Mouse (Mus musculus) lung, adult 2 months (tissue): ENCODE data around the gene Scn8a.

Source experiments
- CTCF ChIP-seq: fragments of 200-500 bp; IDR thresholded peaks from 2 replicates; pipeline ENCODE4 v1.5.1; 2011; ENCODE audit warnings: mild to moderate bottlenecking, low read length, control low read depth; ENCODE audit not compliant: insufficient read depth
- POLR2A ChIP-seq: fragments of 200-500 bp; IDR thresholded peaks from 2 replicates; pipeline ENCODE4 v1.6.1; 2011; ENCODE audit warnings: low read depth, mild to moderate bottlenecking, control low read depth, low read length, borderline replicate concordance; ENCODE audit errors: extremely low read depth

- TF ChIP-seq POLR2A (no peak), CTCF (no peak)
These were observed 36.9 kb upstream of the Scn8a start for GRCm38 (mm10) chr15:100832784-100833183.
